Mouse (Mus musculus) liver, embryonic 12.5 days (tissue): ENCODE data around the gene Numbl. TPM values are rescaled to one million over a fixed set of nuclear protein-coding genes. Genes with fewer than 3 reads are reported as not detected.

ENCODE experiments used
- ATAC-seq: fragments of 200-750 bp; cut with Nextera tagmentation; 2 replicates; pipeline ENCODE4 v1.8.0; 2017; ENCODE audit warnings: moderate number of reproducible peaks, mild to moderate bottlenecking, moderate library complexity
- H3K27ac ChIP-seq: fragments of 300-500 bp; sonication (generic); 2 replicates; pipeline ENCODE4 v1.5.1; 2016; ENCODE audit warnings: mild to moderate bottlenecking
- H3K27me3 ChIP-seq: fragments of 300-500 bp; sonication (generic); replicated peaks from 2 replicates; pipeline ENCODE4 v1.6.1; 2016; ENCODE audit warnings: mild to moderate bottlenecking, moderate library complexity
- H3K36me3 ChIP-seq: fragments of 300-500 bp; sonication (generic); 2 replicates; pipeline ENCODE4 v1.6.1; 2016; ENCODE audit warnings: mild to moderate bottlenecking, moderate library complexity
- H3K4me1 ChIP-seq: fragments of 300-500 bp; sonication (generic); 2 replicates; pipeline ENCODE4 v1.6.1; 2016
- H3K4me2 ChIP-seq: fragments of 300-500 bp; sonication (generic); 2 replicates; pipeline ENCODE4 v1.6.1; 2016; ENCODE audit warnings: mild to moderate bottlenecking, moderate library complexity
- H3K4me3 ChIP-seq: fragments of 300-500 bp; sonication (generic); 2 replicates; pipeline ENCODE4 v1.5.1; 2016; ENCODE audit warnings: mild to moderate bottlenecking, moderate library complexity
- H3K9ac ChIP-seq: fragments of 300-500 bp; sonication (generic); 2 replicates; pipeline ENCODE4 v1.6.1; 2016; ENCODE audit warnings: mild to moderate bottlenecking, moderate library complexity
- H3K9me3 ChIP-seq: fragments of 300-500 bp; sonication (generic); replicated peaks from 2 replicates; pipeline ENCODE4 v1.6.1; 2016; ENCODE audit warnings: mild to moderate bottlenecking, moderate library complexity
- WGBS: fragments of 180-500 bp; shearing (Covaris S2); methylation state at CpG from one replicate; pipeline ENCODE4 v1.1.7; 2016; ENCODE audit not compliant: insufficient replicate concordance; 5-methylcytosine and 5-hydroxymethylcytosine counted together
- polyA plus RNA-seq: library from polyadenylated mRNA; unstranded; fragments of >200 nt; fragmentation: Nextera tagmentation; extraction: Ambion mirVana; gene quantifications from 2 replicates; pipeline ENCODE4 v1.2.1, GENCODE M21; 2016

Gene Numbl
- polyA plus RNA-seq, 1 experiment from 2014 or later, result 3.9 TPM

DNA sequence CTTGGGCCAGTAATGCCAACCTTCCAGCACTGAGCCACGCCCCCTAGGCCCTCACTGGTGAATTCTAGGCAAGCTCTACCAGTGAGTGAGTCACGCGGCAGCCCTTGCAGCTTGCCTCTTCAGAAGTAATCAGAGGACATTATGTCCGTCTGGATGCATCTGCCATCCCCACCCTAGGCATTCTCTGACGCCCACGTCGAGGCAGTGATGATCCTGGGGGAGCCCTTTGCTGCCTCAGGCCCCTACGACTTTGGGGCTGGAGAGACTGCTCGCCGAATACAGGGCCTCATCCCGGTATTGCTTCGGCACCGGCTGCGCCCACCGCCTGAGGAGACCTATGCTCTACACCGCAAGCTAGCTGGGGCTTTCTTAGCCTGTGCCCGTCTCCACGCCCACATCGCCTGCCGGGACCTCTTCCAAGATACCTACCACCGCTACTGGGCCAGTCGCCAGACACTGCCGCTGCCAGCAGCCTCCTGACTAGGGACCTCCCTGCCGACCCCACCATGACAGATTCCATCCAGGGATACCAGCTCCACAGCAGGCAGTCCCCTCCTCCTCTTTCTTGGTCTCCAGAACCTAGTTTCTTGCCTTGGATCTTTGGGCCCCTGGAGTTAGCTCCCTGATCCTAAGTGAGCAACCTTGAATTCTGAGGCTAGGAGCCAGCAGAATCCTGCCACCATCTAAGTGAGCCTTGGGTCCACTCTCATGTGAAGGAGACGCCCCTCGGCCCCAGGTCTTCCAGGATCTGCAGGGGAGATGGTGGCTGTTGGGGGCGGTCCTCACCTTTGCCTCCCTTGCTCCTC, 984 bp upstream of the Numbl start:
- WGBS, result 55% methylated on average over 27 of the region's 27 CpGs
- Histone ChIP-seq H3K4me3 (peak overlapping the region; percentile 74; the same call in 1 of the 2 replicates), H3K27ac (peak overlapping the region; percentile 70), H3K9ac (peak overlapping the region; percentile 86), H3K4me1 (peaks cover 56% of the 10 kb centered on the region), H3K9me3 (no peaks in the 10 kb centered on the region), H3K4me2 (peak overlapping the region; percentile 99), H3K36me3 (peaks cover 4% of the 10 kb centered on the region; the same call in 1 of the 2 replicates), H3K27me3 (peaks cover 9% of the 10 kb centered on the region; the same call in 1 of the 2 replicates)
- no peak for ATAC-seq

DNA sequence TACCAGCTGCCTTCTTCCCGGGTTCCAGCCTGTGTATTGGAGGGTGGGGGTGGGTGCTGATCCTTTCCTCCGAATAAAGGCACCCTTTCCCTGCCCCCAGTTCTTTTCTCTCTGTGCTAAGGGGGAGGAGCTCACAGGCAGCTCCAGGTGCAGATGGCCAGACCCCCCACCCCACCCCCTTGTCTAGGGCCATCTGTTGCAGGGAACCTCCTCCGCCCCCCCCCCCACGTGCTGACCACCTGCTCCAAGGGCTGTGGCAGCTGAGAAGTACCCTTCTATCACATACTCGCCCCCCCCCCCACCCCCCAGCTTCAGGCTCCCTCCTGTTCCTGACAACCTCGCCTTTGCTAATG, 405 bp upstream of the Numbl start:
- Histone ChIP-seq H3K36me3 (peaks cover 4% of the 10 kb centered on the region; the same call in 1 of the 2 replicates), H3K27ac (peak overlapping the region; percentile 70), H3K9ac (peak overlapping the region; percentile 86), H3K4me3 (peak overlapping the region; percentile 74), H3K27me3 (peaks cover 9% of the 10 kb centered on the region; the same call in 1 of the 2 replicates), H3K9me3 (no peaks in the 10 kb centered on the region), H3K4me1 (peaks cover 56% of the 10 kb centered on the region), H3K4me2 (peak overlapping the region; percentile 99)
- no peak for ATAC-seq
- 15% methylated on average over 6 of the region's 6 CpGs for WGBS

- H3K9me3 ChIP-seq, result no peaks in the 10 kb centered on the region
- peak overlapping the region; percentile 74 for H3K4me3 ChIP-seq
- ATAC-seq, result no peak
- H3K4me1 ChIP-seq, result peaks cover 53% of the 10 kb centered on the region
- no peaks in the 10 kb centered on the region for H3K36me3 ChIP-seq
- 24% methylated on average over 9 of the region's 9 CpGs for WGBS
- H3K4me2 ChIP-seq, result peak overlapping the region; percentile 99
- no peak overlapping the region for H3K27ac ChIP-seq
- peaks cover 9% of the 10 kb centered on the region; the same call in 1 of the 2 replicates for H3K27me3 ChIP-seq
- peak overlapping the region; percentile 86 for H3K9ac ChIP-seq
These were observed 1.1 kb downstream of the Numbl start for GRCm38 (mm10) chr7:27259271-27259721.

DNA sequence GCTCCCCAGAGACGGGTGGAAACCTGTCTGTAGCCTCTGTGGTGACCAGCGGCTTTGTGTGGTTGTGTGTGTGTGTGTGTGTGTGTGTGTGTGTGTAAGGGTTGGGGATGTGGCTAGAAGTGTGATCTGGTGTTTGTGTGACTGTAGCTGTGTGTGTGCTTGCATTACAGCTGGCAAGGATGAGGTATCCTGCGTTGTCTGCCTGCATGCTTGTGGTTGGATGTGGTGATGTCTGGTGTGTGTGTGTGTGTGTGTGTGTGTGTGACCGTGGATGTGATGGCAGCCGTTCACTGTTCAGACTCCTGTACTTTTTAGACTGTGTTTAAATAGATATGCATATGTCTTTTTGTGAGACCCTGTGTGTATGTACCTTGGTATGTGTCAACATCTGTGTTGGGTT, 1.5 kb downstream of the Numbl start:
- Histone ChIP-seq H3K36me3 (no peaks in the 10 kb centered on the region), H3K4me3 (peak overlapping the region; percentile 74), H3K27me3 (peaks cover 9% of the 10 kb centered on the region; the same call in 1 of the 2 replicates), H3K9ac (peak overlapping the region; percentile 86), H3K4me2 (peak overlapping the region; percentile 99), H3K27ac (no peak overlapping the region), H3K9me3 (no peaks in the 10 kb centered on the region), H3K4me1 (peaks cover 48% of the 10 kb centered on the region)
- 62% methylated on average over 5 of the region's 5 CpGs for WGBS
- no peak for ATAC-seq

GRCm38 (mm10) chr7:27260856-27261255, 2.6 kb downstream of the Numbl start:
- Histone ChIP-seq H3K9me3 (no peaks in the 10 kb centered on the region), H3K9ac (no peak overlapping the region), H3K4me3 (no peak overlapping the region), H3K4me2 (no peak overlapping the region), H3K27me3 (peaks cover 9% of the 10 kb centered on the region; the same call in 1 of the 2 replicates), H3K27ac (no peak overlapping the region), H3K36me3 (no peaks in the 10 kb centered on the region), H3K4me1 (peaks cover 37% of the 10 kb centered on the region)
- 57% methylated on average over 7 of the region's 7 CpGs for WGBS
- no peak for ATAC-seq

DNA sequence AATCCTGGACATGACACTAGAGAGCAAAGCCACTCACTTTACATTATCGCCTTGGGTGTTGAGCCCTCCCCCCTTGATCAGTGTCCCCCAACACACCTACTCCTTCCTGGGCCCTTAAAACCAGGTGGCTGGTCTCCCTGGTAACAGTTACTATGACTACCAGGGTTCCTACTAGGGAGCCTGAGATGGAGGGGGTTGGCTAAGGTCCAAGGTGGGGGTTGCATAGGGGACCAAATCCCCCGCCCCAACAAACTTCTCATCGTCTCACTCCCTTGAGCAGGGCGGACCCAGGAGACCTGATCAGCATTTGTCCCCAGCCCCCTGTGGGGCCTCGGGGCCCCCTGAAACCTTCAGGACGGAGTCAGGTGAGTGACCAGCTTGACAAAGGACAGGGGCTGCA, 3.7 kb downstream of the Numbl start:
- Histone ChIP-seq H3K9me3 (no peaks in the 10 kb centered on the region), H3K4me1 (peaks cover 27% of the 10 kb centered on the region), H3K9ac (no peak overlapping the region), H3K36me3 (no peaks in the 10 kb centered on the region), H3K4me3 (no peak overlapping the region), H3K27ac (no peak overlapping the region), H3K27me3 (peaks cover 9% of the 10 kb centered on the region; the same call in 1 of the 2 replicates), H3K4me2 (no peak overlapping the region)
- ATAC-seq, result no peak
- 66% methylated on average over 6 of the region's 6 CpGs for WGBS

DNA sequence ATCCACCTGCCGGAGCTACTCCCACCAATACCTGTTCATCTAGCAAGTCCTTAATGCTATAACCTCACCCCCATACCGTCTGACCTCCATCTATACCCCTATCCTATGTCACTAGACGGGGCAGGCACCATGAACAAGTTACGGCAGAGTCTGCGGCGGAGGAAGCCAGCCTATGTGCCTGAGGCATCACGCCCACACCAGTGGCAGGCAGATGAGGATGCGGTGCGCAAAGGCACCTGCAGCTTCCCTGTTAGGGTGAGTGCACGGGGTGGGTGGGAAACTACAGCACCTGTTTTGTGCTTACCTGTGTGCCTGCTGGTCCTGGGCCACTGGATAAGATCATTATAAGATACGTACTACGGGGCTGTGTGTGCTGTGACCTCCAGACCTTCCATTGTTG, 6.5 kb downstream of the Numbl start:
- 77% methylated on average over 12 of the region's 12 CpGs for WGBS
- H3K4me2 ChIP-seq, result no peak overlapping the region

DNA sequence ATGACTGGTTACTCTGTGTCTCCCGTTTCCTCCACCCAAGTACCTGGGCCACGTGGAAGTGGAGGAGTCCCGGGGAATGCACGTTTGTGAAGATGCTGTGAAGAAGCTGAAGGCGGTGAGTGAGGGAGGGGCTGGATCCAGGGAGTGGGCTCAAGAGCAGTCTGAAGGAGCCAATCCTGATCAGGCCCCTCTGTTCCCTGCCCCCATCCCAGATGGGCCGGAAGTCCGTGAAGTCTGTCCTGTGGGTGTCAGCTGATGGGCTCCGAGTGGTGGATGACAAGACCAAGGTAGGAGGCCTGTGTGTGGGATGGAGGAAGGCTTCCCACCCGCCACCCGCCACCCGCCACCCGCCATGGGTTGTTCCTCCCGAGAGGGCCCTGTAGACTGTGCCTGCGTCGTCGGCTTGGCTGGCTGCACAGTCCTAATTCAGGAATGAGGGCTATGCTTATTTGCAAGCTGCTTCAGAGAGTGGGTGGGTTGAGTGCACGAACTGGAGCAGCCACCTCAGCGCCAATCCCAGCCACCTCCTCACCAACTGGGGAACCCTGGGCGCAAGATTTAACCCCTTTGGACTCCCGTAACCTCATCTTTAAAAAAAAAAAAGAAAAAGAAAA, 8.4 kb downstream of the Numbl start:
- H3K9ac ChIP-seq, result no peak overlapping the region
- H3K4me3 ChIP-seq, result no peak overlapping the region
- H3K4me1 ChIP-seq, result no peaks in the 10 kb centered on the region
- no peak overlapping the region for H3K4me2 ChIP-seq
- no peaks in the 10 kb centered on the region for H3K9me3 ChIP-seq
- no peak for ATAC-seq
- H3K27ac ChIP-seq, result no peak overlapping the region
- WGBS, result 70% methylated on average over 20 of the region's 20 CpGs
- H3K27me3 ChIP-seq, result no peaks in the 10 kb centered on the region
- peaks cover 23% of the 10 kb centered on the region; the same call in 1 of the 2 replicates for H3K36me3 ChIP-seq

More for the DNA sequence above, 6.5 kb downstream of the Numbl start:
- H3K27ac ChIP-seq, result no peak overlapping the region
- no peak for ATAC-seq
- no peaks in the 10 kb centered on the region for H3K9me3 ChIP-seq
- peaks cover 12% of the 10 kb centered on the region; the same call in 1 of the 2 replicates for H3K36me3 ChIP-seq
- no peak overlapping the region for H3K9ac ChIP-seq
- H3K27me3 ChIP-seq, result peaks cover 3% of the 10 kb centered on the region; the same call in 1 of the 2 replicates
- H3K4me1 ChIP-seq, result peaks cover under 1% of the 10 kb centered on the region
- no peak overlapping the region for H3K4me3 ChIP-seq

DNA sequence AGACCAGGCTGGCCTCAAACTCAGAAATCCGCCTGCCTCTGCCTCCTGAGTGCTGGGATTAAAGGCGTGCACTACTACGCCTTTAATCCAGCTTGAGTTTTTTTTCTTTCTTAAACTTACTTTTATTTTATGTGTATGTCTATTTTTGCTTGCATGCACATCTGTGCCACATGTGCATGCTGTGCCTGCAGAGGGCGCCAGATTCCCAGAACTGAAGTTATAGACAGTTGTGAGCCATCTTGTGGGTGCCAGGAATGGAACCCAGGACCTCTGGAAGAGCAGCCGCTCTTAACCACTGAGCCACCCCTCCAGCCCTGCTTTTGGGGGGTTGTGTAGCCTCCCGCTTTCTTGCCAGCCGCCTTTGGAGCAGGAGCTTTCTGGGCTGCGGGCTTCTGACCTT, 13.2 kb downstream of the Numbl start:
- 73% methylated on average over 8 of the region's 8 CpGs for WGBS
- H3K4me1 ChIP-seq, result peaks cover 15% of the 10 kb centered on the region

GRCm38 (mm10) chr7:27273739-27274351, 15.6 kb downstream of the Numbl start:
- Histone ChIP-seq H3K9ac (peak overlapping the region; percentile 60), H3K9me3 (no peaks in the 10 kb centered on the region), H3K27ac (peak overlapping the region; percentile 59; the same call in 1 of the 2 replicates), H3K4me2 (peak overlapping the region; percentile 72), H3K4me3 (peak overlapping the region; percentile 50), H3K36me3 (peaks cover 32% of the 10 kb centered on the region; the same call in 1 of the 2 replicates), H3K4me1 (peaks cover 20% of the 10 kb centered on the region), H3K27me3 (no peaks in the 10 kb centered on the region)
- ATAC-seq, result peak; percentile 69
- 25% methylated on average over 32 of the region's 32 CpGs for WGBS

More for the DNA sequence above, 13.2 kb downstream of the Numbl start:
- Histone ChIP-seq H3K27me3 (no peaks in the 10 kb centered on the region), H3K9me3 (no peaks in the 10 kb centered on the region), H3K9ac (no peak overlapping the region), H3K4me2 (no peak overlapping the region), H3K36me3 (peaks cover 24% of the 10 kb centered on the region; the same call in 1 of the 2 replicates), H3K27ac (no peak overlapping the region), H3K4me3 (no peak overlapping the region)
- ATAC-seq, result no peak

- no peak for ATAC-seq
- Histone ChIP-seq H3K36me3 (peaks cover 29% of the 10 kb centered on the region; the same call in 1 of the 2 replicates), H3K27me3 (no peaks in the 10 kb centered on the region), H3K4me2 (no peak overlapping the region), H3K9me3 (no peaks in the 10 kb centered on the region), H3K4me1 (peaks cover 20% of the 10 kb centered on the region), H3K9ac (no peak overlapping the region), H3K4me3 (no peak overlapping the region), H3K27ac (no peak overlapping the region)
- 77% methylated on average over 4 of the region's 4 CpGs for WGBS
These were observed 16.7 kb downstream of the Numbl start for GRCm38 (mm10) chr7:27274916-27275315.
